Comparison of ENCODE assay signal across 12 mouse cellular contexts in genomic region chr12:40888261-40888791, GRCm38 (mm10).
A peak's percentile ranks its signal among the peaks of the same experiment; 100 is the strongest.
DNase-seq lines count a peak whose midpoint lies in the region; ATAC-seq and TF ChIP-seq lines count a peak whose summit lies in the region.
"Had no signal": no experiment of that assay in that cellular context is flagged by ENCODE, and none has a peak within 500 bp of the region (broad histone marks: within the 10 kb centered on the region; RNA-seq: fewer than 3 reads in every experiment).

No protein-coding gene starts in this region.

- no peaks in the 10 kb centered on the region for H3K27me3 ChIP-seq in heart, embryonic 12.5 days (replicated peaks)
- H3K27me3 ChIP-seq in ES-Bruce4 (ENCODE audit: control insufficient read depth, insufficient read depth, low read length, poor library complexity, severe bottlenecking): no peaks in the 10 kb centered on the region
- H3K27me3 ChIP-seq in cerebellum, adult 2 months (ENCODE audit: control insufficient read depth, insufficient read depth, low read length): no peaks in the 10 kb centered on the region
- H3K27me3 ChIP-seq: forebrain, embryonic 13.5 days; megakaryocyte, embryonic 14.5 days had no signal

- peak overlapping the region; percentile 38 for H3K27ac ChIP-seq in heart, embryonic 12.5 days (ENCODE audit: poor library complexity, severe bottlenecking)
- H3K27ac ChIP-seq in ES-Bruce4 (ENCODE audit: insufficient read depth, low read length): peak overlapping the region; percentile 59; the same call in 1 of the 2 replicates
- H3K27ac ChIP-seq in cerebellum, adult 2 months (ENCODE audit: insufficient read depth, low read length): no peak overlapping the region
- H3K27ac ChIP-seq: forebrain, embryonic 13.5 days; layer of hippocampus, adult 2 months had no signal

- no peak for DNase-seq in heart, postnatal 25 days (ENCODE audit: low spot score)
- DNase-seq in gonadal fat pad, adult 2 months (ENCODE audit: low read depth): peak; percentile 16
- DNase-seq in lung, postnatal 14 days: peak; percentile 1
- DNase-seq in MN1 (ENCODE audit: low spot score): no peak
- DNase-seq in thymus, adult 18-20 months: no peak
- DNase-seq in cerebellum, adult 2 months: no peak
- DNase-seq: cerebellum, postnatal 25 days had no signal

- H3K4me3 ChIP-seq in heart, embryonic 12.5 days: no peak overlapping the region
- no peak overlapping the region for H3K4me3 ChIP-seq in ES-Bruce4 (ENCODE audit: low read depth, low read length)
- no peak overlapping the region for H3K4me3 ChIP-seq in cerebellum, adult 2 months (replicated peaks; ENCODE audit: insufficient read depth, low read depth, low read length)
- H3K4me3 ChIP-seq: forebrain, embryonic 13.5 days; layer of hippocampus, adult 2 months; megakaryocyte, embryonic 14.5 days had no signal

- peaks cover 10% of the 10 kb centered on the region; the same call in 1 of the 2 replicates for H3K4me1 ChIP-seq in heart, embryonic 12.5 days (replicated peaks)
- peaks cover 2% of the 10 kb centered on the region for H3K4me1 ChIP-seq in ES-Bruce4 (ENCODE audit: control insufficient read depth, insufficient read depth, low read length)
- no peaks in the 10 kb centered on the region for H3K4me1 ChIP-seq in cerebellum, adult 2 months (ENCODE audit: control insufficient read depth, insufficient read depth, low read length)
- H3K4me1 ChIP-seq: forebrain, embryonic 13.5 days; megakaryocyte, embryonic 14.5 days had no signal

- no peaks in the 10 kb centered on the region for H3K36me3 ChIP-seq in heart, embryonic 12.5 days
- H3K36me3 ChIP-seq in ES-Bruce4 (ENCODE audit: control insufficient read depth, insufficient read depth, low read length, poor library complexity, severe bottlenecking): no peaks in the 10 kb centered on the region

- TF ChIP-seq EP300 in ES-Bruce4 (IDR thresholded peaks at IDR 0.05; ENCODE audit: insufficient read depth, low read depth, low read length): no peak

- H3K9ac ChIP-seq in heart, embryonic 12.5 days: no peak overlapping the region
- H3K9ac ChIP-seq in ES-Bruce4 (ENCODE audit: low read depth, poor library complexity, severe bottlenecking): no peak overlapping the region
- H3K9ac ChIP-seq: forebrain, embryonic 13.5 days had no signal

- no peak for TF ChIP-seq CTCF in ES-Bruce4 (IDR thresholded peaks at IDR 0.05; ENCODE audit: low read depth, low read length)
- TF ChIP-seq CTCF in cerebellum, adult 2 months (IDR thresholded peaks at IDR 0.05; ENCODE audit: borderline replicate concordance, insufficient read depth, low read depth, low read length): no peak

- H3K9me3 ChIP-seq in heart, embryonic 12.5 days (replicated peaks): no peaks in the 10 kb centered on the region
- no peaks in the 10 kb centered on the region for H3K9me3 ChIP-seq in ES-Bruce4 (replicated peaks; ENCODE audit: control insufficient read depth, insufficient read depth, low read length, poor library complexity, severe bottlenecking)
- H3K9me3 ChIP-seq: forebrain, embryonic 13.5 days had no signal

- H3K4me2 ChIP-seq in heart, embryonic 12.5 days: peak overlapping the region; percentile 26; the same call in 1 of the 2 replicates
- H3K4me2 ChIP-seq: forebrain, embryonic 13.5 days had no signal

- WGBS in heart, embryonic 12.5 days: 26% methylated on average over 2 of the region's 2 CpGs
- WGBS in cerebellum, adult 2 months: 80% methylated on average over 2 of the region's 2 CpGs

- peak; percentile 82 for ATAC-seq in heart, embryonic 12.5 days (ENCODE audit: insufficient number of reproducible peaks, low FRiP score)
- ATAC-seq: forebrain, embryonic 13.5 days had no signal

- intact Hi-C loops in heart, postnatal 25 days (cut with DNase I): no loop called here

- TF ChIP-seq POLR2A in ES-Bruce4 (IDR thresholded peaks at IDR 0.05; ENCODE audit: insufficient read depth, low read length): no peak
- TF ChIP-seq POLR2A in cerebellum, adult 2 months (IDR thresholded peaks at IDR 0.05; ENCODE audit: borderline replicate concordance, insufficient read depth, low read length): no peak

Comparison
In these comparisons a context has a peak if more than half of its experiments do, and no peak if none do; other contexts are left out.
1. DNase-seq: peak in gonadal fat pad, adult 2 months (single experiment) and lung, postnatal 14 days (single experiment); none in heart, postnatal 25 days (single experiment), MN1 (single experiment), thymus, adult 18-20 months (0 of 2) and cerebellum, adult 2 months (0 of 2).